Mouse (Mus musculus): ENCODE measurements around the gene Nupr1. TPM values are rescaled to one million over a fixed set of nuclear protein-coding genes. Genes with fewer than 3 reads are reported as not detected.
A peak's percentile ranks its signal among the peaks of the same experiment; 100 is the strongest.

Nupr1 gene
- total RNA-seq, 2 experiments from 2014 or later = 14.9 to 19.9 TPM

DNA sequence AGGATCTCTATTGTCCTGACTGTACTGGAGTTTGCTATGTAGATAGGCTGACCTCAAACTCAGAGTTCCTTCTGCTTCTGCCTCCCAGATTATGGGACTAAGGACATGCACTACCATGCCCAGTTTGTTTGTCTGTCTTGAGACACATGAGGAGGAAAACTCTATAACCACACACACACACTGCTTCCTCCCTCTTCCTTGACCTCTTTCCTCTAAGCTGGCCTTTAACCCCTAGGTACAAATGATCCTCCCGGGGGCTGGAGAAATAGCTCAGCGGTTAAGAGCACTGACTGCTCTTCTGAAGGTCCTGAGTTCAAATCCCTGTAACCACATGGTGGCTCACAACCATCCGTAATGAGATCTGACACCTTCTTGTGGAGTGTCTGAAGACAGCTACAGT lies 13.7 kb upstream of the Nupr1 start:
- DNase-seq = no peak

GRCm38 (mm10) chr7:126643244-126643617 lies 12.6 kb upstream of the Nupr1 start:
- peak; percentile 65 for DNase-seq

- DNase-seq = no peak
Measured at GRCm38 (mm10) chr7:126642545-126643243, 12.0 kb upstream of the Nupr1 start.

- peak; percentile 54 for DNase-seq
Measured at GRCm38 (mm10) chr7:126636733-126637520, 6.3 kb upstream of the Nupr1 start.

DNA sequence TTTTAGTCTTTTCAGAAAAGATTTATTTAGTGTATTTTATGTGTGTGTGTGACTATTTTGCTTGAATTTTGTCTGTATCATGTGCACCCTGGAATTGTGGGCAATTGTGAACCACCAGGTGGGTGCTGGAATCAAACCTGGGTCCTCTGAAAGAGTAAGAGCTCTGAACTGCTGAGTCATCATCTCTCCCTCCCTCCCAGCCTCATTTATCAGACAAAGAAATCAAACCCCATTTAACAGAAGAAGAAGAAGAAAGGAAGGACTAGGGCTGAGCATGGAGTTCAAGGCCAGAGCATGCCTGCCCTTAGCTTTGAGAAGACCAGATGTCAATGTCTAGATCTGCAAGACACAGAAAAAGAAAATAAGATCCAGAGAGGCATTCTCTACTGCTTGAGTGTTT lies 4.7 kb upstream of the Nupr1 start:
- DNase-seq = no peak

DNA sequence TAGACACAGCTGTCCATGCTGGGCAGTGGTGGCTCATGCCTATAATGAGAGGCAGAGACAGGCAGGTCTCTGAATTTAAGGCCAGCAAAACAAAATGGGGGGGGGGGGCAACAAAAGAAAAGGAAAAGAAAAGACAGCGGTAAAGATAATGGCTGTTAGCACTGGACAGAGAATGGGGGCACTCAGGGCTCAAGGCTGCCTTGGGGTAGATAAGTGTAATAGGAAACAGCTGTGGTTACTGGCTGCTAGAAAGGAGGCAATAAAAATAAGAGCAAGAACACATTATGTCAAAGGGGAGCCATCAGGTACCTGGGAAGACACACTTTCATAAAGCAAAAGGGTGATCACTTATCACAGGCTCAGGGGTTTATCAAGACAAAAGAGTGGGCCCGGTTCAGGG lies 1.8 kb upstream of the Nupr1 start:
- DNase-seq = no peak

- DNase-seq = no peak
Measured at GRCm38 (mm10) chr7:126629915-126630314, 746 bp downstream of the Nupr1 start.

DNA sequence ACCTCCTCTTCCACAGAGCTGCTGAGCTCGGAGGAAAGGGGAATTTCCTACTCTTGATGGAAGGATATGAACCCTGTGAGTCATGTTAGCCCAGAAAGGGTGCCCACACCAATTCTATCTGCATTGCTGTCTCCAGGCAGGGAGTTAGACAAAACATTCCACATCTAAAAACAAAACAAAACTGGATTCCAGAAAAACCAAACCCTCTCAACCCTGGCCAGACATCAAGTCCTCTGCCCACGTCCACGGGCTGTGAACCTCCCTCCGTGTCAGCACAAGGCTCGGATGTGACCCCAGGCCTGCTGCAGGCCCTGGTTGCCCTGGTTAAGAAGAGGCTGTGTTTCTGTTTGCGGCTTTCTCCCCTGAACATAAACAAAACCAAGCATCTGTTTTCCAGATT lies 2.5 kb downstream of the Nupr1 start:
- DNase-seq = no peak

DNA sequence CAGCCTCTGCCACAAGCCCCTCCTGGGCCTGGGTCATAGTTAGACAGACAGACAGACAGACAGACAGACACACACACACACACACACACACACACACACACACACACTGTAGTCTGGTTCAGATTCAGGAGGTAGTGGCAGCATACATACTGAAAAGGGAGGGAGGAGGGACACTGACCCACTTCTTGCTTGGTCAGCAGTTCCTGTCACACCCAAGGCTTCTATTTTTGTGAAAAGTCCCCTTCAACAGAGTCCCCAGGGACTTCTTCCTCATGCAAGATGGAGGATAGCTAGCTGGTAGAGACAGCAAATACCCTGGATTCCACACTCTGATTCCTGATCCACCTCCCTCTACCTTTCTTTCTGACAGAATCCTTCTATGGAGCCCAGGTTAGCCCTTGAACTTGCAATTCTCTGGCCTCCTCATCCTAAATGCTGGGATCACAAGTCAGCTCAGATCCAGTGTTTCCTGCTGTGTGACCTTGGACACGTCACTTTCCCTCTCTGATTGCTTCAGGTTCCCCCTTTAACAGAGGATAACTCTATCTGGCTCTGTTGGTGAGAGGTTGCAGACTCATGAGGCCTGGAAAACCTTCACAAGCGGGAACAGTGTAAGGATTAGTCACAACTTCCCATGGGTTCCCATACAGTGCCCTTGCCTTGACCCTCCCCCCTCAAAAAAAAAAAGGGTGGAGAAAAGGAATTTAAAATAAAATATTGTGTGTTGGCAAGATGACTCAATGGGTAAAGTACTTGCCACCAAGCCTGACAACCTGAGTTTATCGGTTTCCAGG lies 4.7 kb downstream of the Nupr1 start:
- DNase-seq = no peak

DNA sequence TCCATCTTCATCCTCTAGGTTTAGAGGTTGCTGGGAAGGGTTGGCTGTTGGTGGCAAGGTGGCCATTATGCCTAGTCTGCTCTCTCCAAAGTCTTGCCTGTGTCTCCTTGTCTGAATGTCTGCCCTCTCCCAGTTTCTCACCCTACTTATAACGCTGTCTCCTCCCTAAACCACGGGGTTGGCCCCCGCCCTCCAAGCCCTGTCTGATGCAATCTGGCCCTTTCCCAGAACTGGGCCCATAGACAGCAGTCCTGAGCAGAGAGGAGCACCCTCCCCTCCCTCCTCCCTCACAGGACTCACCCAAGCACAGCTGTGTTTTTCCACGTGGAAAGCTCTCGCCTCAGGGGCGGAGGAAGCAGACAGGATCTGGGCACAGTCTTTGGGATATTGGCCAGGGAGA lies 5.3 kb downstream of the Nupr1 start:
- DNase-seq = peak; percentile 81

GRCm38 (mm10) chr7:126624774-126625173 lies 5.9 kb downstream of the Nupr1 start:
- no peak for DNase-seq

GRCm38 (mm10) chr7:126623381-126623780 lies 7.3 kb downstream of the Nupr1 start:
- DNase-seq = no peak

- no peak for DNase-seq
Measured at GRCm38 (mm10) chr7:126621452-126622359, 9.0 kb downstream of the Nupr1 start.

DNA sequence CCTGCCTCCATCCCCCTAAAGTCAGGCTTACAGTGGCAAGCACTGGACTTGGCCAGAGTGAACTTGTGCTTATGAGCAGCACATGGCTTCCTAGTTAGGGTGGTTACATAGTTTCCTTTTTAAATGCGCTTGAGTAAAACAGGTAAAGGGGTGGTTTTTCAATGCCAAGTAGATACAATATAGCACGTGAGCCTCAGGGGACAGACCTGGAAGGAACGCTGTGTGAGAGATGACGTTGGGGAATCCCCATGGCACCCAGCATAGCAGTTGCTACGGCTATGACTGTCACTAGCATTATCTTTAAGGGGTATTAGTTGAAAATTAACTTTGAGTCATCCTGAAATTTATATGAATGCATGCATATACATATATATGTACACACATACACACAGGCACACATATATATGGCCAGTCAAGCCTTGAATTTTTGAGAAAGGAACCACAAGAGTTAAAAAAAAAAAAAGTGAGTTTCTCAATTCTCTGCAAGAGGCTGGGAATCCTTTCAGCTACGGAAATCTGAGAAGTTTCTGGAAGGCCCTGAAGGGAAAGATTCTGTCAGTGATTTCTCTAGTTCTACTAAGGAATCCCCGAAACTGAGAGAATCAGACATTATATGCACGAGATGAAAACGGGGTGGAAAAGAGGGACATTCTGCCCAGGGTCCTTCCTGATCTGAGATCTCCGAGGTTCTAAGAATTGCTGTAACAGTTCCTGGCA lies 10.9 kb downstream of the Nupr1 start:
- no peak for DNase-seq

DNA sequence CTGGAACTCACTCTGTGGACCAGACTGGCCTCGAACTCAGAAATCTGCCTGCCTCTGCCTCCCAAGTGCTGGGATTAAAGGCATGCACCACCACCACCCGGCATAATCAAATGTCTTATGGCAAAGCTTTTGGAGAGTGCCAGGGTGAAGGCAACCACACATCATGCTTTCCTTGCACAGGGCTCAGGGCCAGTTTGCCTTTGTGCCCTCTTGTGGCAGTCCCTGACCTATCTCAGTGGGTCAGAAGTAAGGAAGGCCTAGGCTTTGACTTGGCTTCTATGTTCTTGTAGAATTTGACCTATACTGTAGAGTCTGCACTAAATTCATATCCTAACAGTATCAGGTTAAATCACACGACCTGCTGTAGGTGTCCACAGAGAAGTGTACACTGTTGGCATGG lies 14.0 kb downstream of the Nupr1 start:
- DNase-seq = no peak

- no peak for DNase-seq
Measured at GRCm38 (mm10) chr7:126612736-126613135, 17.9 kb downstream of the Nupr1 start.

GRCm38 (mm10) chr7:126607796-126608195 lies 22.9 kb downstream of the Nupr1 start:
- DNase-seq = no peak

GRCm38 (mm10) chr7:126607064-126607463 lies 23.6 kb downstream of the Nupr1 start:
- peak; percentile 70 for DNase-seq

DNA sequence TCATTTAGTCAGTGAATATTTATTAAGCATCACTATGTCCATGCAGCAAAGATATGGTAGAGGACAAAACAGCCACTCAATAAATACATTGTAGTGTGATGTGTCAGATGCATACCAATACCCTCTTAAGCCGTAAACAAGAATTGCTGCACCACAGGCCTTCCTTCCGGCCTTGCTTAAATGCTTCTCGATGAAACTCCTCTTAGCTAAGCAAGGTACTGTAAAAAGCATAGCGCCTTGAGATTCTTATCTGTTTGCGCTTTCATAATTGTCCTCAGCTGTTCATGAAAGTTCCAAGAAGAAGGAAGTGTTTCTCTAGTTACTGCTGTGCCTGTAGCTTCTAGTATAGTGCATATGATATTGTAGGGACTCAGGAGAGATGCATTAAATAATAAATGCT lies 24.1 kb downstream of the Nupr1 start:
- no peak for DNase-seq

DNA sequence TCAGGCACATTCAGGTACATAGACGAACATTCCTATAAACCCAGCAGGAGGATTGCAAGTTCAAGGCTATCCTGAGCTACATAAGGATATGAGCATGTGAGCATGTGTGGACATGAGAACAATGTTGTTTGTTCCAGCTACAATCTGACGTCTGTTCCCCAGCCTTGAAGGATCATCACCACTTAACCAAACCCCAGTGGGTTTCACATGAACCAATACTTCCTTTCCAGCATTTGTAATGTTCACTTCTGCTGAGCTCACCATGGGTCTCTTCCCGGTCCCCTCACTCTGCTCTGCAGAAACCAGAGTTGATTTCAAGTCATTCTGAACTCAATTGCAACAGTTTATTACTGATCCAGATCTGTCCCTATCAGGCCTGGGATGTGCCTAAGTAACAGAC lies 28.0 kb downstream of the Nupr1 start:
- no peak for DNase-seq

DNA sequence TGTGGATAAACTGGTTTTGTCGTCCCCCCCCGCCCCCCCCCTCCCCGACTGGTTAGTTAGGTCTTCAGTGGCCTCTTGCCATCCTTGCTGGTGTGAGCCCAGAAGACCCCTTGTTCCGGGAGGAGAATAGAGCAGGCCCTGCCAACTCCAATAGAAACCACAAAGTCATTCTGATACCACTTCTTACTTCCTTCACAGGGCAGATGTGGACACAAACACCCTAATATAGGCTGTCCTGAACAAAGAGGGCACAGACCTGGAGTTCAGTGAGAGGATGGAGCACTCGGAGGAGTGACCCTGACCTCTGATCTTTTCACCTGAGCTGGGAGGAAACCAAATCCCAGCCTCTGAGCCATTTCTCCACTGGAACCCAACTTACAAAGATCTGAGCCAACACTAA lies 28.8 kb downstream of the Nupr1 start:
- no peak for DNase-seq
